Mouse (Mus musculus) hindbrain, embryonic 11.5 days (tissue): Measurements from ENCODE around the gene Gm13084. TPM values are rescaled to one million over a fixed set of nuclear protein-coding genes. Genes with fewer than 3 reads are reported as not detected.
"Not testable (repeated sequence)": the region's sequence is repeated elsewhere in the genome, so short reads cannot be mapped to it uniquely, and the experiment has no call there.

ENCODE experiments used
- ATAC-seq: fragments of 200-750 bp; cut with Nextera tagmentation; 2 replicates; pipeline ENCODE4 v1.8.0; 2017; ENCODE audit warnings: mild to moderate bottlenecking, moderate TSS enrichment, moderate library complexity; ENCODE audit not compliant: low FRiP score
- DNase-seq: peaks from one replicate; pipeline ENCODE4 v3.0.0-alpha.2; 2015; ENCODE audit warnings: low spot score
- H3K27ac ChIP-seq: fragments of 300-500 bp; sonication (generic); 2 replicates; pipeline ENCODE4 v1.5.1; 2014; ENCODE audit warnings: mild to moderate bottlenecking, low read depth, low read length
- H3K27me3 ChIP-seq: fragments of 300-500 bp; sonication (generic); 2 replicates; pipeline ENCODE4 v1.6.1; 2014; ENCODE audit warnings: mild to moderate bottlenecking, low read length, moderate library complexity, mixed read lengths; ENCODE audit not compliant: control insufficient read depth, insufficient read depth
- H3K36me3 ChIP-seq: fragments of 300-500 bp; sonication (generic); 2 replicates; pipeline ENCODE4 v1.6.1; 2014; ENCODE audit warnings: mild to moderate bottlenecking, low read length, moderate library complexity, mixed read lengths; ENCODE audit not compliant: control insufficient read depth, insufficient read depth
- H3K4me1 ChIP-seq: fragments of 300-500 bp; sonication (generic); replicated peaks from 2 replicates; pipeline ENCODE4 v1.6.1; 2014; ENCODE audit warnings: low read length, mixed read lengths; ENCODE audit not compliant: control insufficient read depth, insufficient read depth
- H3K4me2 ChIP-seq: fragments of 300-500 bp; sonication (generic); replicated peaks from 2 replicates; pipeline ENCODE4 v1.6.1; 2014; ENCODE audit warnings: mild to moderate bottlenecking, low read depth, low read length
- H3K4me3 ChIP-seq: fragments of 300-500 bp; sonication (generic); 2 replicates; pipeline ENCODE4 v1.5.1; 2014; ENCODE audit warnings: low read depth, low read length
- H3K9ac ChIP-seq: fragments of 300-500 bp; sonication (generic); 2 replicates; pipeline ENCODE4 v1.6.1; 2014; ENCODE audit warnings: low read depth, low read length
- H3K9me3 ChIP-seq: fragments of 300-500 bp; sonication (generic); 2 replicates; pipeline ENCODE4 v1.6.1; 2016; ENCODE audit warnings: low read length; ENCODE audit not compliant: control insufficient read depth
- WGBS: fragments of 180-500 bp; shearing (Covaris S2); extraction: QIAGEN DNeasy Blood & Tissue Kit; methylation state at CpG from one replicate; pipeline ENCODE4 v1.1.7; 2014; 5-methylcytosine and 5-hydroxymethylcytosine counted together
- polyA plus RNA-seq: library from polyadenylated mRNA; unstranded; fragments of >200 nt; fragmentation: Nextera tagmentation; extraction: Ambion mirVana; gene quantifications from 2 replicates; pipeline ENCODE4 v1.2.1, GENCODE M21; 2014

The Gm13084 gene
- polyA plus RNA-seq = not detected in 2 replicates

DNA sequence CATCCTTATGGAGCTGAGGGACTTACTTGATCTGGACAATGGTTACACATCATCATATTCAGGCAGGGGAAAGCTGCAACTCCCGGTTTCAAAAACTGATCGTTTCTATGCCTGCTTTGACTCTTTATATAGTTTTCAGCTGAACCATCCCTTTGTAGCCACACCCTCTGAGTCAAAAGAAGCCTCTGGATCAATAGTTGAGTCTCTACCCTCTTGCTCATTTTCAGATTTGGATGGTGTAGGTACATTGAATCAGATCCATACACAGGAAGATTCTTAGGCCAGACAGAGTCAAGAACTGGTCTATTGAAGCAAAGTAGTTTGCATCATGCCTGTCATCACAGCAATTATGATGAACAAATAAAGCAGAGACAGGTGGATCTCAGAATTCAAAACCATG, at the start of gene Gm13084:
Gene Gm13084, minus strand, starts transcription at position 101 of the 400 bp plus-strand sequence.
- Histone ChIP-seq H3K36me3 (no peaks in the 10 kb centered on the region), H3K4me1 (no peaks in the 10 kb centered on the region), H3K4me3 (no peak within 1 kb of the TSS), H3K27me3 (no peaks in the 10 kb centered on the region), H3K27ac (no peak within 1 kb of the TSS), H3K4me2 (no peak within 1 kb of the TSS), H3K9ac (no peak within 1 kb of the TSS), H3K9me3 (peaks cover 2% of the 10 kb centered on the region; the same call in 1 of the 2 replicates)
- WGBS = 86% methylated on average over 2 of the region's 2 CpGs
- DNase-seq = no peak
- no peak for ATAC-seq

DNA sequence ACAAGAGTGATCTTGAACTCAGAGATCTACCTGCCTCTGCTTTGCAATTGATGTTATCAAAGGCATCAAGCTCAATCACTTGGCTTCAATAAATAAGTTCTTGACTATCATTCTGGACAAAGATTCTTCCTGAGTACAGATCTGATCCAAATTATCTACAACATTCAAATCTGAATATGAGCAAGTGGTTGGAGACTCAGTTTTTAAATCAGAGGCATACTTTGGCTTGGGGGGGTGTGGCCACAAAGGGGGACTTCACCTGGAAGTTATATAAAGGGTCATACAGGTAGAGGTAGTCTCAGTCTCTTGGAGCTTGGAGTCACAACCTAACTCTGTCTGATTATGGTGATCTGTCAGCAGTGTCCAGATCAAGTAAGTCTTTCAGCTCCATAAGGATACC, 30.3 kb upstream of the Gm13084 start, which contains the start of gene Gm13103:
Gene Gm13103, plus strand, starts transcription at position 301 of the 400 bp plus-strand sequence.
- not testable (repeated sequence) for H3K4me1 ChIP-seq, DNase-seq, H3K9me3 ChIP-seq, H3K9ac ChIP-seq, H3K4me3 ChIP-seq, H3K27me3 ChIP-seq, H3K27ac ChIP-seq, H3K36me3 ChIP-seq, H3K4me2 ChIP-seq, ATAC-seq

- H3K4me1 ChIP-seq, H3K4me2 ChIP-seq, H3K36me3 ChIP-seq, H3K27me3 ChIP-seq, H3K4me3 ChIP-seq, H3K9me3 ChIP-seq, DNase-seq, ATAC-seq, H3K9ac ChIP-seq, H3K27ac ChIP-seq: not testable (repeated sequence)
- WGBS = 92% methylated on average over 3 of the region's 3 CpGs
Observed at GRCm38 (mm10) chr4:143789052-143789451, 26.8 kb downstream of the Gm13084 start, which contains the start of gene Gm13023. Gene Gm13023, plus strand, starts transcription at chr4:143789352.

Other genes starting within 250 kb of the Gm13084 start
- not detected in 2 replicates for gene Gm13083, start 201.1 kb downstream of the Gm13084 start, polyA plus RNA-seq
- not detected in 2 replicates for gene Gm13088, start 158.8 kb downstream of the Gm13084 start, polyA plus RNA-seq
- gene Gm13089, start 113.4 kb downstream of the Gm13084 start, polyA plus RNA-seq = not detected in 2 replicates
- not detected in 2 replicates for gene Gm13078, start 96.6 kb downstream of the Gm13084 start, polyA plus RNA-seq
- gene Gm13023, start 26.7 kb downstream of the Gm13084 start, polyA plus RNA-seq = not detected in 2 replicates
- not detected in 2 replicates for gene Gm13103, start 30.4 kb upstream of the Gm13084 start, polyA plus RNA-seq
- not detected in 2 replicates for gene Pramef6, start 84.3 kb upstream of the Gm13084 start, polyA plus RNA-seq
- not detected in 2 replicates for gene Pramef25, start 134.9 kb upstream of the Gm13084 start, polyA plus RNA-seq
- not detected in 2 replicates for gene Gm13101, start 150.9 kb upstream of the Gm13084 start, polyA plus RNA-seq
- not detected in 2 replicates for gene Pramef17, start 178.3 kb upstream of the Gm13084 start, polyA plus RNA-seq
- gene Pramel4, start 243.0 kb upstream of the Gm13084 start, polyA plus RNA-seq = not detected in 2 replicates